Mouse (Mus musculus) lung, embryonic 16.5 days (tissue): Measurements from ENCODE around the gene Olfm2. TPM values are rescaled to one million over a fixed set of nuclear protein-coding genes. Genes with fewer than 3 reads are reported as not detected.

ENCODE experiments used
- ATAC-seq: fragments of 200-750 bp; cut with Nextera tagmentation; 2 replicates; pipeline ENCODE4 v1.8.0; 2017; ENCODE audit warnings: low read depth, mild to moderate bottlenecking, moderate library complexity
- H3K27ac ChIP-seq: fragments of 300-500 bp; sonication (generic); 2 replicates; pipeline ENCODE4 v1.5.1; 2014; ENCODE audit warnings: mild to moderate bottlenecking, control low read depth, low read length
- H3K27me3 ChIP-seq: fragments of 300-500 bp; sonication (generic); 2 replicates; pipeline ENCODE4 v1.6.1; 2014; ENCODE audit warnings: low read depth, low read length, mixed read lengths; ENCODE audit not compliant: control insufficient read depth, insufficient read depth
- H3K36me3 ChIP-seq: fragments of 300-500 bp; sonication (generic); 2 replicates; pipeline ENCODE4 v1.6.1; 2014; ENCODE audit warnings: low read length; ENCODE audit not compliant: control insufficient read depth, insufficient read depth
- H3K4me1 ChIP-seq: fragments of 300-500 bp; sonication (generic); replicated peaks from 2 replicates; pipeline ENCODE4 v1.6.1; 2014; ENCODE audit warnings: low read length, mixed read lengths; ENCODE audit not compliant: control insufficient read depth, insufficient read depth
- H3K4me2 ChIP-seq: fragments of 300-500 bp; sonication (generic); 2 replicates; pipeline ENCODE4 v1.6.1; 2014; ENCODE audit warnings: low read depth, low read length, control low read depth
- H3K4me3 ChIP-seq: fragments of 300-500 bp; sonication (generic); 2 replicates; pipeline ENCODE4 v1.5.1; 2014; ENCODE audit warnings: mild to moderate bottlenecking, low read length, control low read depth
- H3K9ac ChIP-seq: fragments of 300-500 bp; sonication (generic); 2 replicates; pipeline ENCODE4 v1.6.1; 2014; ENCODE audit warnings: low read length, control low read depth
- H3K9me3 ChIP-seq: fragments of 300-500 bp; sonication (generic); 2 replicates; pipeline ENCODE4 v1.6.1; 2016; ENCODE audit warnings: low read length; ENCODE audit not compliant: control insufficient read depth
- WGBS: fragments of 180-500 bp; shearing (Covaris S2); extraction: QIAGEN DNeasy Blood & Tissue Kit; methylation state at CpG from one replicate; pipeline ENCODE4 v1.1.7; 2014; 5-methylcytosine and 5-hydroxymethylcytosine counted together
- polyA plus RNA-seq: library from polyadenylated mRNA; unstranded; fragments of >200 nt; fragmentation: Nextera tagmentation; extraction: Ambion mirVana; gene quantifications from 2 replicates; pipeline ENCODE4 v1.2.1, GENCODE M21; 2015

Gene Olfm2
- polyA plus RNA-seq, 1 experiment from 2014 or later: 2.9 TPM

DNA sequence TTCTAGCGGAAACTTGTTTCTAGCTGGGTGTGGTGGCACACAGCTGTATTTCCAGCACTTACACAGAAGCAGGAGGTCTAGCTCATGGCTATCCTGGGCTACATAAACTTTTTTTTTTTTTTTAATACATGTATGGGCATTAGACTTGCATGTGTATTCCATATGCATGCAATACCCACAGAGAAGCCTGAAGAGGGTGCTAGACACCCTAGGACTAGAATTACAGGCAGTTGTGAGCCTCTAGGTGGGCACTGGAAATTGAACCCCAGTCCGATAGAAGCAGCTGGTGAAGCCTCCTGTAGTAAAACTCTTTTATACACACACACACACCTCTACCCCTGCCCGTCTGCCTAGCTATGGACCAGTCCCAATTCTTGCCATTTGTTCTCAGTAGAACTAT is 92.3 kb downstream of the Olfm2 start:
- H3K4me2 ChIP-seq: no peak overlapping the region
- no peak for ATAC-seq
- peaks cover 24% of the 10 kb centered on the region for H3K36me3 ChIP-seq
- peaks cover 14% of the 10 kb centered on the region for H3K4me1 ChIP-seq
- H3K4me3 ChIP-seq: no peak overlapping the region
- 90% methylated on average over 3 of the region's 3 CpGs for WGBS
- no peak overlapping the region for H3K27ac ChIP-seq
- H3K9ac ChIP-seq: no peak overlapping the region
- H3K9me3 ChIP-seq: no peaks in the 10 kb centered on the region
- H3K27me3 ChIP-seq: no peaks in the 10 kb centered on the region

DNA sequence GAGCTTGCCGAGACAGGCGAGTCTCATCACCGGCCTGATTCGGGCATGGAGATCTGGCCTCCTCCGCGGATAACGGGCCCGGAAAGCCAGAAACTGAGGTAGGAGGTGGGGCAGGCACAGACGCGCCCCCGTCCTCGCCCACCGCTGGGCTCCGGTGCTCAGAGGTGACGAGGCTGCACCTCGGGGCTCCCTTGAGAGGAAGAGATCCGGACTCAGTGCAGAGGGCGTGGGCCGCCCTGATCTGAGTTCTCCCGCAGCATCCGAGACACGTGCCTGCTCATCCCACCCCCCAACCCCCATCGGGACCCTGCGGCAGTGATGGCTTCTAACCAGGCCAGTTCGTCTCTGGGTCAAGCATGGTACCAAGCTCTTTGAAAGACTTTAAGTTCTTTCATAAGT is 93.9 kb downstream of the Olfm2 start:
- under 1% methylated on average over 25 of the region's 25 CpGs for WGBS
- Histone ChIP-seq H3K4me1 (peaks cover 14% of the 10 kb centered on the region), H3K9me3 (no peaks in the 10 kb centered on the region), H3K4me2 (peak overlapping the region; percentile 80), H3K36me3 (peaks cover 23% of the 10 kb centered on the region), H3K27me3 (no peaks in the 10 kb centered on the region), H3K27ac (peak overlapping the region; percentile 31; the same call in 1 of the 2 replicates), H3K4me3 (peak overlapping the region; percentile 99), H3K9ac (peak overlapping the region; percentile 96)
- peak; percentile 4; the same call in 1 of the 2 replicates for ATAC-seq

DNA sequence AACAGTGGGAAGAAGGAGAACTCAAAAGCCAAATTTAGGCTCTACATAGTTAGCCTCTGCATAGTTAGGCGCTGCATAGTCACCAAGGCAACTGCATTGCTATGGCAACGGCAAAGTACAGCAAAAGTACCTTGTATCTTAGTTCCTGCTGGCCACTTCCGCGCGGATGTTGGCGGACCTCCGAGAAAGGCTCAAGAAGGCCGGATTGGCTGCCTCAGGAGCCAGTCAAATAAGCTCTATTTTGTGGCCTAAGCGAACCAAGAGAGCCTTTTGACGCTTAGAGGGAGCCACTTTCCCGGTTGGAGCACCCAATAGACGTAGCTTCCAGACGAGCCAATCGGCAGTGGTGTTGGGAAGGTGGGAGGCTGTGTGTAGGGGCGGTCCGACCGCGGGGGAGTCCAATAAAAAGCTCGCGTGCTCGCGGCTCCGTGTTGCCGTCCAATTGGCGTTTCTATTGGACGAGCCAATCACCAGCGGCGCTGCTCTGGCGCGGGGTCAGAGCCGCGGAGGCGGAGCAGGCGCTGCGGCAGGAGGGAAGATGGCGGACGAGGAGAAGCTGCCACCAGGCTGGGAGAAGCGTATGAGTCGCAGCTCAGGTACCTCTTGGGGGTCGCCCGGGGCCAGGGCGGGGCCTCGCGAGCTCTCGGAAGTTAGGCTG is 94.4 kb downstream of the Olfm2 start, which contains the start of gene Pin1:
Pin1 (plus strand) TSS at position 494 of the 658 bp plus-strand sequence.
- H3K9me3 ChIP-seq: no peaks in the 10 kb centered on the region
- H3K27me3 ChIP-seq: no peaks in the 10 kb centered on the region
- peaks cover 22% of the 10 kb centered on the region for H3K36me3 ChIP-seq
- peak within 1 kb of the TSS; percentile 80 for H3K4me2 ChIP-seq
- peaks cover 14% of the 10 kb centered on the region for H3K4me1 ChIP-seq
- WGBS: under 1% methylated on average over 45 of the region's 45 CpGs
- H3K4me3 ChIP-seq: peak within 1 kb of the TSS; percentile 99
- peak within 1 kb of the TSS; percentile 43; the same call in 1 of the 2 replicates for H3K27ac ChIP-seq
- peak within 1 kb of the TSS; percentile 96 for H3K9ac ChIP-seq
- peak; percentile 100 for ATAC-seq

DNA sequence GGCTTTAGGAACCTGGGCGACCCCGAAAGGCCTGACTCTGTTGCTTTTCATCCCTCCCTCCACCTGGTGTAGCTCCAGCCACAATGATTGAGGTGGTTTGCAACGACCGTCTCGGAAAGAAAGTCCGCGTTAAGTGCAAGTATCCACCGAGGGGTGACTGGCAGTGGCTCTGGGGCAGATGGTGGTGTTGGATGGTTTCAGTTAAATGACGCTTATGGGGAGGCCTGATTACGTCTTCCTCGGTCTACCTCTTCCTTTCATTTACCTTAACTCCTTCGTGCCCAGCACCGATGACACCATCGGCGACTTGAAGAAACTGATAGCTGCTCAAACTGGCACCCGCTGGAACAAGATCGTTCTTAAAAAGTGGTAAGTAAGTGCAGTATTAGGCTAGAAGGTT is 101.0 kb downstream of the Olfm2 start:
- H3K4me2 ChIP-seq: peak overlapping the region; percentile 83

DNA sequence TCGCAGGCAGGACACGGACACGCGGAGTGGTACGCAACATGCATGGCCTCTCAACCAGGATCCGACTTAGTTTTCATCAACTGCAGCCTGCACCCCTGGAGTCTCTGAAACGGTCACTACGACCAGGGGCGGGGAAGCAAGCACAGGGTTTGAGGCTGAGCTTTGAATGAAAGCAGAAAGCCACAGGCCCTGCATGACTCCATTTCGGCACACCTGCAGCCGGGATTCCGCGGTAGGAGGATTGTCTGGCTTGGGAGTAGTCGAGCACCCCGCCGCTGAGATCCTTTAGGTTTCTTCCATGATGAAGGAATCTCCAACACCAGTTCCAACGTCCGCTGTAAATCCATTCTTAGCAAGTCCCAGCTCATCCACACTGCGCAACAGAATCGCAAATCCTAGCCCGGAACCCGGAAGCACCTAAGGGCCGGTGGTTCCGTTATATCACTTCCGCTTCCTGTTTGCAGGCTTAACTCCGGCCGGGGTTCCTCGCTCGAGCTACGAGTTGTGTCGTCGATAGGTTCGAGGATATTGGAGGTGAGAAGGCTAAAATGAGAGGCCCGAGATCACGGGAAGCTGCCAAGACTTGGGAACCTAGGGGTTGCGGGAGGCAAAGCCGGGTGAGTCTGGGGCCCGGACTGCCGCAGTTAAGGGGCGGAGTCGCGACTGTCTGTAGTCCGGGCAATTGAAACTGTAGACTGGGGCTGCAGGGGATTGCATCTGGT is 101.6 kb downstream of the Olfm2 start, which contains the start of gene Fbxl12:
Fbxl12 (minus strand) TSS at position 408 of the 722 bp plus-strand sequence.
- under 1% methylated on average over 43 of the region's 43 CpGs for WGBS
- ATAC-seq: no peak
- H3K4me3 ChIP-seq: peak within 1 kb of the TSS; percentile 94
- H3K36me3 ChIP-seq: peaks cover 14% of the 10 kb centered on the region
- no peaks in the 10 kb centered on the region for H3K27me3 ChIP-seq
- H3K4me2 ChIP-seq: peak within 1 kb of the TSS; percentile 83
- H3K9ac ChIP-seq: peak within 1 kb of the TSS; percentile 84
- peak within 1 kb of the TSS; percentile 97 for H3K27ac ChIP-seq
- no peaks in the 10 kb centered on the region for H3K9me3 ChIP-seq
- H3K4me1 ChIP-seq: peaks cover 19% of the 10 kb centered on the region; the same call in 1 of the 2 replicates

More for the DNA sequence above, 101.0 kb downstream of the Olfm2 start:
- H3K36me3 ChIP-seq: peaks cover 14% of the 10 kb centered on the region
- H3K27me3 ChIP-seq: no peaks in the 10 kb centered on the region
- WGBS: 2% methylated on average over 17 of the region's 17 CpGs
- no peaks in the 10 kb centered on the region for H3K9me3 ChIP-seq
- H3K9ac ChIP-seq: peak overlapping the region; percentile 84
- ATAC-seq: no peak
- H3K4me1 ChIP-seq: peaks cover 19% of the 10 kb centered on the region; the same call in 1 of the 2 replicates
- H3K27ac ChIP-seq: peak overlapping the region; percentile 76
- H3K4me3 ChIP-seq: peak overlapping the region; percentile 94

DNA sequence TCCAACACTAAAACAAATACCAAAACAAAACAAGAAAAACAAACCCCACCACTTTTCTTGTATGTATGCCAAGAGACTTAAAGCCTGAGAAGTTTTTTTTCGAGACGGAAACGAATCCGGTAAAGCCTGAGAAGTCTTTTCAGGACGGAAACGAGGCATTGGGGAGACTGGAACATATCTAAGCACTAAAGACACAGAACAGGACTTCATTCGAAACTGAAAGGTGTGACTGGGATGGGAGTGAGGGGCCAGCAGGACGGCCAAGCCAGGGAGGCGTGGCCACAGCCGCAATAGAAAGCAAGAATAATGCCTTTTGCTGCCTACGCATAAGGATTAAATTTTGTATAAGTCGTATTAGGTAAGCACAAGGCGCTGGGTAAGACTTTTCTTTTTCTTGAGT is 102.4 kb downstream of the Olfm2 start:
- H3K4me3 ChIP-seq: peak overlapping the region; percentile 94
- H3K4me2 ChIP-seq: peak overlapping the region; percentile 83
- 5% methylated on average over 13 of the region's 13 CpGs for WGBS
- peak overlapping the region; percentile 97; the same call in 1 of the 2 replicates for H3K27ac ChIP-seq
- peaks cover 10% of the 10 kb centered on the region for H3K36me3 ChIP-seq
- H3K27me3 ChIP-seq: no peaks in the 10 kb centered on the region
- peak overlapping the region; percentile 84 for H3K9ac ChIP-seq
- H3K4me1 ChIP-seq: peaks cover 19% of the 10 kb centered on the region; the same call in 1 of the 2 replicates
- H3K9me3 ChIP-seq: no peaks in the 10 kb centered on the region
- ATAC-seq: no peak

DNA sequence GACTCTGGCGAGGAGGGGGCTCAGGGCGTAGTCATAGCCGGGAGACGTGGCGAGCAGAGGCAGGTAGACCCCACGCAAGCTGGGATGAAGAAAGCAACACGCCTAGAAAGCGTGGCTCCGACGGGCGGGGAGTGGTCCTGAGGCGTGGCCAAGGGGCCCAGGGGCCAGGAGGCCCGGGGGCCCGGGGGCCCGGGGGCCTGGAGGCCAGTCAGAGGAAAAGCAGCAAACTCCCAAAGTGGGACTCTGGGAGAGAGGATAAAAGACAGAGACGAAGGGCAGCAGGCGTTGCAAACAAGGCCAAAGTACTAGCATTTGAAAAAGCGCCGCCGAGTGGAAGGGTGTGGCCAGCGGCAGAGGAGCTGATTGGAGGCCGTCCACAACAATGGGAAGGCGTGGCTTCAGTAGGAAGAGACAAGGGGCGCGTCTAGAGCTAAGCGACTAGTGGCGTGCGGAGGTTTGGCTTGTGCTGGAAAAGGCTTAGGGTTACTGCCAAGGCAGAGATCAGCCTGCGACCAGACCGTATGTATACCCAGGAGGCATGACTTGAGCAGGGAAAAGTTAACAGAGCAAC is 103.2 kb downstream of the Olfm2 start:
- H3K9ac ChIP-seq: peak overlapping the region; percentile 84
- H3K4me1 ChIP-seq: peaks cover 19% of the 10 kb centered on the region; the same call in 1 of the 2 replicates
- ATAC-seq: peak; percentile 86
- H3K36me3 ChIP-seq: peaks cover 14% of the 10 kb centered on the region
- peak overlapping the region; percentile 97 for H3K27ac ChIP-seq
- no peaks in the 10 kb centered on the region for H3K9me3 ChIP-seq
- H3K4me3 ChIP-seq: peak overlapping the region; percentile 94
- no peaks in the 10 kb centered on the region for H3K27me3 ChIP-seq
- peak overlapping the region; percentile 83 for H3K4me2 ChIP-seq
- under 1% methylated on average over 30 of the region's 30 CpGs for WGBS

DNA sequence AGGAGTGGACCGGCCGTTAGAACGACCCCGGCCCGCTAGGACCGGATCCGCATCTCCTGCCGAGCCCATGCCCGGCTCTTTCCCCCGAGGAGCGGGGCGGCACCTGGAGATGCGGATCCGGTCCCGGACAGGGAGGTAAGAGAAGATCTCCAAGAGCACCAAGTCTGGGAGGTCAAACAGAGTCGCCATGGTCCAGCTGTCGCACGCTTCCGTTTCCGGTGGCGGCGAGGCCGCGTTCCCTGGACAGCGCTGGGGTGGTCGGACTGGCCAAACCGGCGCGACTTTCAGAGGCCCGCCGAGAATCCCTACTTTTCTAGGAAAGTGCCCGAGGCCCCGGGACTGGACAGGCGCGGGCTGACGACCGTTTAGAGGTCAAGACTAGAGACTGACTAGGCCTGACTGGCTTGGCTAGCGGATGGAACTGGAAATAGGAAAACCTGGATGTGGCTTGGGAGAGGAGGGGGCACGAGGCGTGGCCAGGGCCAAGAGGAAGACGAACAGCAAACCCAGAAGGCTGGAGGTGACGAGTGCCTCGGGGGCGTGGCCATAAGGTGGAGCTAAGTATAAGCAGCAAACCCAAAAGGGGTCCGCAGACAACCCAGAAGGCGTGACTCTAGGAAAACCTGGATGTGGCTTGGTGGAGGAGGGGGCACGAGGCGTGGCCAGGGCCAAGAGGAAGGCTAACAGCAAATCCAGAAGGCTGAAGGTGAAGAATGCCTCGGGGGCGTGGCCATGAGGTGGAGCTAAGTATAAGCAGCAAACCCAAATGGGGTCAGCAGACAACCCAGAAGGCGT is 103.9 kb downstream of the Olfm2 start, which contains the start of gene Ubl5:
Ubl5 (plus strand) TSS at position 778 of the 795 bp plus-strand sequence.
- Histone ChIP-seq H3K9ac (peak within 1 kb of the TSS; percentile 86), H3K27ac (peak within 1 kb of the TSS; percentile 97)
- ATAC-seq: peak; percentile 95

More for the DNA sequence above, 103.9 kb downstream of the Olfm2 start, which contains the start of gene Ubl5:
- peaks cover 19% of the 10 kb centered on the region; the same call in 1 of the 2 replicates for H3K4me1 ChIP-seq
- under 1% methylated on average over 51 of the region's 51 CpGs for WGBS
- no peaks in the 10 kb centered on the region for H3K9me3 ChIP-seq
- H3K36me3 ChIP-seq: peaks cover 15% of the 10 kb centered on the region
- peak within 1 kb of the TSS; percentile 94 for H3K4me3 ChIP-seq
- H3K4me2 ChIP-seq: peak within 1 kb of the TSS; percentile 83
- H3K27me3 ChIP-seq: no peaks in the 10 kb centered on the region
